Mouse (Mus musculus): ENCODE measurements around the gene Ppfibp2. TPM values are rescaled to one million over a fixed set of nuclear protein-coding genes. Genes with fewer than 3 reads are reported as not detected.
A peak's percentile ranks its signal among the peaks of the same experiment; 100 is the strongest.

Ppfibp2 gene
- polyA plus RNA-seq, 1 experiment from 2014 or later = 19.2 TPM

- Histone ChIP-seq H3K4me1 (ENCODE audit: control insufficient read depth, insufficient read depth, low read length) (no peaks in the 10 kb centered on the region), H3K27me3 (ENCODE audit: control insufficient read depth, insufficient read depth, low read length) (no peaks in the 10 kb centered on the region), H3K9me3 (replicated peaks; ENCODE audit: control insufficient read depth, low read length) (no peaks in the 10 kb centered on the region), H3K9ac (replicated peaks; ENCODE audit: low read length) (no peak overlapping the region), H3K27ac (replicated peaks; ENCODE audit: low read depth, low read length) (no peak overlapping the region), H3K4me3 (ENCODE audit: low read depth, low read length) (no peak overlapping the region), H3K36me3 (replicated peaks; ENCODE audit: control insufficient read depth, insufficient read depth, low read depth, low read length) (no peaks in the 10 kb centered on the region), H3K4me2 (ENCODE audit: low read depth, low read length) (no peak overlapping the region)
- DNase-seq (ENCODE audit: low spot score) = no peak
- WGBS = 95% methylated on average over 4 of the region's 4 CpGs
- ATAC-seq (replicated peaks; ENCODE audit: insufficient number of reproducible peaks, low FRiP score, low TSS enrichment, low read depth) = no peak
Observed at GRCm38 (mm10) chr7:107722536-107722935, 127.5 kb downstream of the Ppfibp2 start.

GRCm38 (mm10) chr7:107727538-107727937, 132.5 kb downstream of the Ppfibp2 start:
- ATAC-seq (replicated peaks; ENCODE audit: insufficient number of reproducible peaks, low FRiP score, low TSS enrichment, low read depth) = no peak
- 83% methylated on average over 3 of the region's 3 CpGs for WGBS

GRCm38 (mm10) chr7:107730587-107730986, 135.6 kb downstream of the Ppfibp2 start:
- Histone ChIP-seq H3K36me3 (replicated peaks; ENCODE audit: control insufficient read depth, insufficient read depth, low read depth, low read length) (no peaks in the 10 kb centered on the region; the same call in 1 of the 2 replicates), H3K27me3 (ENCODE audit: control insufficient read depth, insufficient read depth, low read length) (no peaks in the 10 kb centered on the region), H3K4me3 (ENCODE audit: low read depth, low read length) (no peak overlapping the region), H3K4me1 (ENCODE audit: control insufficient read depth, insufficient read depth, low read length) (no peaks in the 10 kb centered on the region), H3K27ac (replicated peaks; ENCODE audit: low read depth, low read length) (no peak overlapping the region), H3K9ac (replicated peaks; ENCODE audit: low read length) (no peak overlapping the region), H3K9me3 (replicated peaks; ENCODE audit: control insufficient read depth, low read length) (no peaks in the 10 kb centered on the region), H3K4me2 (ENCODE audit: low read depth, low read length) (no peak overlapping the region)
- ATAC-seq (replicated peaks; ENCODE audit: insufficient number of reproducible peaks, low FRiP score, low TSS enrichment, low read depth) (no peak), DNase-seq (ENCODE audit: low spot score) (no peak)
- 76% methylated on average over 9 of the region's 10 CpGs for WGBS

More at GRCm38 (mm10) chr7:107727538-107727937, 132.5 kb downstream of the Ppfibp2 start:
- Histone ChIP-seq H3K9me3 (replicated peaks; ENCODE audit: control insufficient read depth, low read length) (no peaks in the 10 kb centered on the region), H3K36me3 (replicated peaks; ENCODE audit: control insufficient read depth, insufficient read depth, low read depth, low read length) (no peaks in the 10 kb centered on the region; the same call in 1 of the 2 replicates), H3K4me1 (ENCODE audit: control insufficient read depth, insufficient read depth, low read length) (no peaks in the 10 kb centered on the region), H3K4me2 (ENCODE audit: low read depth, low read length) (no peak overlapping the region), H3K27ac (replicated peaks; ENCODE audit: low read depth, low read length) (no peak overlapping the region), H3K4me3 (ENCODE audit: low read depth, low read length) (no peak overlapping the region), H3K9ac (replicated peaks; ENCODE audit: low read length) (no peak overlapping the region), H3K27me3 (ENCODE audit: control insufficient read depth, insufficient read depth, low read length) (no peaks in the 10 kb centered on the region)
- DNase-seq (ENCODE audit: low spot score) = no peak

DNA sequence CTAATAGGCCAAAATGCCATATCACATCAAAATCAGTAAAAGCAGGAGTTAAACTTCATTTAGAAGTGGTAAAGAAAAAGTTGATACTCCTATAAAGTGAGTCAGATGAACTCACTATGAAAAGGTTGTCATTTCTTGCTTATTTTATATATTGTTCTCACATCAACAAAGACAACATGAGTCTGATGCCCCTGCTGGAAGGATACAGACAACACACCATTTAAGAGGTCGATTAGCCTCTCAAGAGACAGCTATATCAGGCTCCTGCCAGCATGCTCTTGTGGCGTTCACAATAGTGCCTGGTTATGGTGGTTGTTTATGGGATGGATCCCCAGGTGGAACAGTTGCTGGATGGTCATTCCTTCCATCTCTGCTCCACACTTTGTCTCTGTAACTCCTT, 138.2 kb downstream of the Ppfibp2 start:
- no peak overlapping the region for H3K4me3 ChIP-seq (ENCODE audit: low read depth, low read length)
- DNase-seq (ENCODE audit: low spot score) (no peak), ATAC-seq (replicated peaks; ENCODE audit: insufficient number of reproducible peaks, low FRiP score, low TSS enrichment, low read depth) (no peak)
- no peaks in the 10 kb centered on the region; the same call in 1 of the 2 replicates for H3K36me3 ChIP-seq (replicated peaks; ENCODE audit: control insufficient read depth, insufficient read depth, low read depth, low read length)
- no peak overlapping the region for H3K4me2 ChIP-seq (ENCODE audit: low read depth, low read length)
- H3K27ac ChIP-seq (replicated peaks; ENCODE audit: low read depth, low read length) = no peak overlapping the region
- no peaks in the 10 kb centered on the region for H3K4me1 ChIP-seq (ENCODE audit: control insufficient read depth, insufficient read depth, low read length)
- no peaks in the 10 kb centered on the region for H3K27me3 ChIP-seq (ENCODE audit: control insufficient read depth, insufficient read depth, low read length)
- no peak overlapping the region for H3K9ac ChIP-seq (replicated peaks; ENCODE audit: low read length)
- 80% methylated on average over 2 of the region's 2 CpGs for WGBS
- H3K9me3 ChIP-seq (replicated peaks; ENCODE audit: control insufficient read depth, low read length) = no peaks in the 10 kb centered on the region

DNA sequence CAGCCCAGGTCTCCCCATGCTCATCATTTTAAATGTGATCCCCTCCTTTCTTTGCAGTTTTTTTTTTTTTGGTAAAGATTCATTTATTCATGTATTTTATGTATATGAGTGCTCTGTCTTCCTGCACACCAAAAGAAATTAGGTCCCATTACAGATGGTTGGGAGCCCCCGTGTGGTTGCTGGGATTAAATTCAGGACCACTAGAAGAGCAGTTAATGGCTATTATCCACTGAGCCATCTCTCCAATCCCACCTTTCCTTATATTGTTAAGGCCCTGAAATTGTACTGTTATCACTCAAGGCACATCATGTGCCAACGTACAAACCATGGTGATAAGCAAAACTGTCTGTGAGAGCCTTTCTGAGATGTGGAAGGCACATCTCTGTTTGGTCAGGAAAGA, 143.7 kb downstream of the Ppfibp2 start:
- Histone ChIP-seq H3K9ac (replicated peaks; ENCODE audit: low read length) (no peak overlapping the region), H3K27me3 (ENCODE audit: control insufficient read depth, insufficient read depth, low read length) (no peaks in the 10 kb centered on the region), H3K4me1 (ENCODE audit: control insufficient read depth, insufficient read depth, low read length) (no peaks in the 10 kb centered on the region), H3K27ac (replicated peaks; ENCODE audit: low read depth, low read length) (no peak overlapping the region), H3K9me3 (replicated peaks; ENCODE audit: control insufficient read depth, low read length) (no peaks in the 10 kb centered on the region), H3K4me3 (ENCODE audit: low read depth, low read length) (no peak overlapping the region), H3K36me3 (replicated peaks; ENCODE audit: control insufficient read depth, insufficient read depth, low read depth, low read length) (no peaks in the 10 kb centered on the region), H3K4me2 (ENCODE audit: low read depth, low read length) (no peak overlapping the region)
- WGBS = 41% methylated on average over 2 of the region's 2 CpGs
- DNase-seq (ENCODE audit: low spot score) (peak; percentile 55), ATAC-seq (replicated peaks; ENCODE audit: insufficient number of reproducible peaks, low FRiP score, low TSS enrichment, low read depth) (no peak)

DNA sequence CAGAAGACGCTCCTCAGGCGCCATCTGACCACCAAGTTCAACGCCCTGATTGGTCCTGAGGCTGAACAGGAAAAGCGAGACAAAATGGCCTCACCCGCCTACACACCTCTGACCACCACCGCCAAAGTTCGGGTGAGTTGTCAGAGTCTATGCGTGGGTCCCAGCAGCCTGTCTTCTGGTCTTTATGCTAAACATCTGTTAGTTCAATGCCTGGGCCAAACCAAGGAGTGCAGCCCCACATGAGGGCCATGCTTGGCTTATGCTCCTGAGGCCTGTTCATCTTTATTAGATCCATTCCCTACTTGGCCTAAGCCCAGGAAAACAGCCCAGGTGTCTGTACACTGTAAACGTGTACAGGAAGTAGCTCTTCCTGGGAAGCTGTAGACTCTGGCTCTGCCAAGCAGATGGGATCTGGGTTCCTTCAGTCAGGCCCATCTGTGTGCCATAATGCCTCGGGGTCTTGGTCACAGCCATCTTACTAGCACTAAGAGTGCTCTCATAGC, 148.0 kb downstream of the Ppfibp2 start:
- Histone ChIP-seq H3K36me3 (replicated peaks; ENCODE audit: control insufficient read depth, insufficient read depth, low read depth, low read length) (no peaks in the 10 kb centered on the region), H3K9me3 (replicated peaks; ENCODE audit: control insufficient read depth, low read length) (no peaks in the 10 kb centered on the region), H3K27me3 (ENCODE audit: control insufficient read depth, insufficient read depth, low read length) (no peaks in the 10 kb centered on the region), H3K4me2 (ENCODE audit: low read depth, low read length) (no peak overlapping the region), H3K27ac (replicated peaks; ENCODE audit: low read depth, low read length) (no peak overlapping the region), H3K4me1 (ENCODE audit: control insufficient read depth, insufficient read depth, low read length) (no peaks in the 10 kb centered on the region), H3K9ac (replicated peaks; ENCODE audit: low read length) (no peak overlapping the region), H3K4me3 (ENCODE audit: low read depth, low read length) (no peak overlapping the region)
- no peak for ATAC-seq (replicated peaks; ENCODE audit: insufficient number of reproducible peaks, low FRiP score, low TSS enrichment, low read depth)
- WGBS = 87% methylated on average over 10 of the region's 10 CpGs
- no peak for DNase-seq (ENCODE audit: low spot score)

DNA sequence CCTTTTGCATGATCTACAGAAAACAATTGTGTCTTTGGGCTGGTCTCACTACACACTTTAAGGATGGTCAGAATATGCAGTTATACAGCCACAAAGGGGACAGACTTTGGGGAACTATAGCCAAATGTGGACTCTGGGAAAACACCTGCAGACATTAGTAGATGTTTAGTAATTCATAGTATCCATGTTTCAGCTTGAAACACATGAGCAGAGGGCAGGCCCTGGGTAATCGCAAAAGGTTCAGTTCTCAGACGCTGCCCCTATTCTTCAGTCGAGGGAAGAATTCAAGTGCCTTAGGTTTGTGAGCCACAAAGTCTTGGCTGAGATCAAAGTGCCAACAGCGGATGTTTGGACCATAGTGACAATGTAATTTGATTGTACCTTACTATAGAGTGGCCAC, 149.4 kb downstream of the Ppfibp2 start:
- WGBS = 92% methylated on average over 4 of the region's 4 CpGs
- Histone ChIP-seq H3K9me3 (replicated peaks; ENCODE audit: control insufficient read depth, low read length) (no peaks in the 10 kb centered on the region), H3K27ac (replicated peaks; ENCODE audit: low read depth, low read length) (no peak overlapping the region), H3K4me2 (ENCODE audit: low read depth, low read length) (no peak overlapping the region), H3K9ac (replicated peaks; ENCODE audit: low read length) (no peak overlapping the region), H3K27me3 (ENCODE audit: control insufficient read depth, insufficient read depth, low read length) (no peaks in the 10 kb centered on the region), H3K36me3 (replicated peaks; ENCODE audit: control insufficient read depth, insufficient read depth, low read depth, low read length) (no peaks in the 10 kb centered on the region), H3K4me1 (ENCODE audit: control insufficient read depth, insufficient read depth, low read length) (no peaks in the 10 kb centered on the region), H3K4me3 (ENCODE audit: low read depth, low read length) (no peak overlapping the region)
- ATAC-seq (replicated peaks; ENCODE audit: insufficient number of reproducible peaks, low FRiP score, low TSS enrichment, low read depth) (no peak), DNase-seq (ENCODE audit: low spot score) (no peak)

DNA sequence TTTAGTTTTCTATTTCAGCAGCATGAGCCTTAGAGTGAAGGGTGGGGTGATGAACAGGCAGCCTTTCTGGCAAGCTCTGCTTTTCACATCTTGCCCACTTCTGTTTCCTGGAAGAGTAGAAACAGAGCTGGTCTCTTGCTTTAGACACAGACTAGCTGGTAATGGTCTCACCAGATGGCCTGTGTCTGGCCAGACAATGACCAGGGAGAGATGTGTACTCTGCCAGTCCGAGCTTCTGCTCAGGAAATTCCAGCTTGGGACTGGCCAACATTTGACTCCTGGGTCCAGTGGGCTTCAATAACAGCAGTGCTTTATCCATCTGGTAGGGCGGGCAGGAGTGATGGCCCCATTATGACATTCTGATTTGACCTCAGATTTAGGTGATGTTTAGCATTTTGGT, 150.1 kb downstream of the Ppfibp2 start:
- Histone ChIP-seq H3K9me3 (replicated peaks; ENCODE audit: control insufficient read depth, low read length) (no peaks in the 10 kb centered on the region), H3K27me3 (ENCODE audit: control insufficient read depth, insufficient read depth, low read length) (no peaks in the 10 kb centered on the region), H3K4me2 (ENCODE audit: low read depth, low read length) (no peak overlapping the region), H3K4me1 (ENCODE audit: control insufficient read depth, insufficient read depth, low read length) (no peaks in the 10 kb centered on the region), H3K27ac (replicated peaks; ENCODE audit: low read depth, low read length) (no peak overlapping the region), H3K4me3 (ENCODE audit: low read depth, low read length) (no peak overlapping the region), H3K36me3 (replicated peaks; ENCODE audit: control insufficient read depth, insufficient read depth, low read depth, low read length) (no peaks in the 10 kb centered on the region), H3K9ac (replicated peaks; ENCODE audit: low read length) (no peak overlapping the region)
- DNase-seq (ENCODE audit: low spot score) (no peak), ATAC-seq (replicated peaks; ENCODE audit: insufficient number of reproducible peaks, low FRiP score, low TSS enrichment, low read depth) (no peak)
- WGBS = 83% methylated on average over 2 of the region's 2 CpGs
